Mouse (Mus musculus) kidney, embryonic 14.5 days (tissue): ENCODE measurements at regions not wholly inside any gene's neighbourhood (a gene's known extent, or its start where the extent isn't known, plus 50 kb on each side); places are given as distances from the start of the nearest gene placed in this dataset.

ENCODE experiments used
- ATAC-seq: fragments of 200-750 bp; cut with Nextera tagmentation; 2 replicates; pipeline ENCODE4 v1.8.0; 2017; ENCODE audit warnings: moderate number of reproducible peaks, mild to moderate bottlenecking, moderate TSS enrichment, moderate library complexity; ENCODE audit not compliant: low FRiP score, low TSS enrichment
- H3K27ac ChIP-seq: fragments of 300-500 bp; sonication (generic); 2 replicates; pipeline ENCODE4 v1.5.1; 2014; ENCODE audit warnings: low read depth, mild to moderate bottlenecking, low read length, moderate library complexity, mixed read lengths
- H3K27me3 ChIP-seq: fragments of 300-500 bp; sonication (generic); 2 replicates; pipeline ENCODE4 v1.6.1; 2014; ENCODE audit warnings: mild to moderate bottlenecking, low read length; ENCODE audit not compliant: control insufficient read depth, insufficient read depth
- H3K36me3 ChIP-seq: fragments of 300-500 bp; sonication (generic); 2 replicates; pipeline ENCODE4 v1.6.1; 2014; ENCODE audit warnings: low read length, mixed read lengths; ENCODE audit not compliant: control insufficient read depth, insufficient read depth
- H3K4me1 ChIP-seq: fragments of 300-500 bp; sonication (generic); 2 replicates; pipeline ENCODE4 v1.6.1; 2014; ENCODE audit warnings: low read length, mixed read lengths; ENCODE audit not compliant: control insufficient read depth, insufficient read depth
- H3K4me2 ChIP-seq: fragments of 300-500 bp; sonication (generic); replicated peaks from 2 replicates; pipeline ENCODE4 v1.6.1; 2014; ENCODE audit warnings: low read depth, mild to moderate bottlenecking, low read length
- H3K4me3 ChIP-seq: fragments of 300-500 bp; sonication (generic); 2 replicates; pipeline ENCODE4 v1.5.1; 2014; ENCODE audit warnings: mild to moderate bottlenecking, low read length
- H3K9ac ChIP-seq: fragments of 300-500 bp; sonication (generic); 2 replicates; pipeline ENCODE4 v1.6.1; 2014; ENCODE audit warnings: low read depth, mild to moderate bottlenecking, low read length, moderate library complexity
- H3K9me3 ChIP-seq: fragments of 300-500 bp; sonication (generic); 2 replicates; pipeline ENCODE4 v1.6.1; 2016; ENCODE audit warnings: low read length; ENCODE audit not compliant: control insufficient read depth
- WGBS: fragments of 180-500 bp; shearing (Covaris S2); extraction: QIAGEN DNeasy Blood & Tissue Kit; methylation state at CpG from one replicate; pipeline ENCODE4 v1.1.7; 2014; 5-methylcytosine and 5-hydroxymethylcytosine counted together

DNA sequence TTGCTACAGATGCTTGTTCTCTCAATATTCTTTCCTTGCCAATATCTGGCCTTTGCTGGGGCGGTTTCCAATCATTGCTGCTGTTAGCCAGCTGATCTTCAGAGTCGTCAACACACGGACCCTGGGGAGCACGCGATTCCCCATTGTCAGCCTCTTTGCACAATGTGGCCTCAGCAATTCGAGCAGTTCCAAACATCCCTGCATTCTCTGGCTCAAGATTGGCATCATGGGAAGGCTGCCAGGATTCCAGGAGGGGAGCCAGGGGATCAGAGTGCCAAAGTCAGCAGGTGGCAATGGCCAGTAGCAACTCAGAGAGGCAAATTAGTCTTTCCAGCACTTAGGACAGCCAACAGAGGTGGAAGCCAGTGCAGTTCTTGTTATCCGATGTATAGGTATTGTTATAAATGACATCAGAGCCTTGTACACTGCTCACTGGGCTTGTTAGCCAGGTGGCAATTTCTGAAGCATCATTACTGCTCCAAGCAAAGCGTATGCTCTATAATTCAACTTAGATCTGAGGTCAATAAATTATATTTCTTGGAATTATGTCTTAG, 240.8 kb upstream of the Gk2 start:
- Histone ChIP-seq H3K36me3 (no peaks in the 10 kb centered on the region), H3K9ac (no peak overlapping the region), H3K4me1 (no peaks in the 10 kb centered on the region), H3K9me3 (no peaks in the 10 kb centered on the region), H3K4me2 (no peak overlapping the region), H3K27ac (no peak overlapping the region), H3K4me3 (no peak overlapping the region), H3K27me3 (no peaks in the 10 kb centered on the region)
- ATAC-seq, result no peak
- WGBS, result 80% methylated on average over 8 of the region's 8 CpGs

DNA sequence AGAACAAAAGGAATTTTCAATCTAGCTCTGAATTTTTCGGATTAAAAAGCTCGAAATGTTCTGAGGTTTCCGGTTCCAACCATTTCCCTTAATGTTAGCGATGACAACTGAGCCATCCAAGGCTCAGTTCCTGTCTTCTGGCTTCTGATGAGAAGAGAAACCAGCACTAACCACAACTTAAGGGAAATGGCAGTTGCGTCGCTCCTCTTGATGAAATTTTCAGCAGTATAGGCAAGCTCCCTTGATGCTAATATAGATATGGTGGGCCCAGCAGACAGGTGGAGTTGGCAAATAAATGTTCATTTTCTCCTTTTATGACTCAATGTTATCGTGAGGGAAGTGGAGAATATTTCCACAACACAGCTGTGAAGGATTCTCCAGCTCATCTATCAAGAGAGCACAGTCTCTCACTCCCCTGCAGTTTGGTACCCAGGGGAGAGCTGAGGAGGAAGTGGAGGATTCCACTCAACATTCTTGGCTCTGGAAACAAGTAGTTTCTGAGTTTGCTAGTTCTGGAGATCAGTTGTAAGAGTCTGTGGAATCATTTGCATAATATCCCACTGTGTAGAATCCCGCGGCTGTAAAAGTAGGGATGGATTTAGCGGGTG, 236.6 kb upstream of the Gk2 start:
- H3K9ac ChIP-seq, result no peak overlapping the region
- H3K4me1 ChIP-seq, result no peaks in the 10 kb centered on the region
- no peak overlapping the region for H3K4me2 ChIP-seq
- H3K27ac ChIP-seq, result no peak overlapping the region
- 85% methylated on average over 10 of the region's 10 CpGs for WGBS
- no peak for ATAC-seq
- H3K9me3 ChIP-seq, result no peaks in the 10 kb centered on the region
- no peaks in the 10 kb centered on the region for H3K36me3 ChIP-seq
- H3K27me3 ChIP-seq, result no peaks in the 10 kb centered on the region
- no peak overlapping the region for H3K4me3 ChIP-seq

DNA sequence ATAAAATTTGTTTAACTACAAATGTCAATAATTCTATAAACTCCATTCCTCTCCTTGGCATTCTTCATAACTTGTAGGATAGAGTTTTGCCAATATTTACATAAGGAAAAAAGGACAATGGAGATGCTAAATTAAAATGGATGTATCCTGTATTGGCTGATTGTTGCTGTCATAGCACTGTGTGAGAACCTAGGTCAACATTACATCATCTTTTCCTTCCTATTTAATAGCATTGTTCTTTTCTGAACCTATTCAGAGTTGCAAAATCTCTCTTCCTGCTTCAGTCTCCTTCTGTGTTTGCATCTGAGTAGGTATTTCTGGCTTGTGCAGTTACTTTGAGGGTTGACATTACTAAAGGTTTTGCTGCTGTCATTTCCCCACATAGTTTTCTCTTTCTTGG, 228.6 kb upstream of the Gk2 start:
- H3K27ac ChIP-seq, result no peak overlapping the region
- H3K9ac ChIP-seq, result no peak overlapping the region
- no peak overlapping the region for H3K4me3 ChIP-seq
- no peaks in the 10 kb centered on the region for H3K9me3 ChIP-seq
- no peak overlapping the region for H3K4me2 ChIP-seq
- no peak for ATAC-seq
- no peaks in the 10 kb centered on the region for H3K4me1 ChIP-seq
- no peaks in the 10 kb centered on the region for H3K36me3 ChIP-seq
- no peaks in the 10 kb centered on the region for H3K27me3 ChIP-seq

- Histone ChIP-seq H3K4me3 (no peak overlapping the region), H3K9me3 (no peaks in the 10 kb centered on the region), H3K4me2 (no peak overlapping the region), H3K9ac (no peak overlapping the region), H3K27me3 (no peaks in the 10 kb centered on the region), H3K36me3 (no peaks in the 10 kb centered on the region), H3K27ac (no peak overlapping the region), H3K4me1 (no peaks in the 10 kb centered on the region)
- WGBS, result 79% methylated on average over 4 of the region's 4 CpGs
- no peak for ATAC-seq
Measured at GRCm38 (mm10) chr5:97684592-97685258, 227.9 kb upstream of the Gk2 start.

GRCm38 (mm10) chr5:97669726-97670125, 212.9 kb upstream of the Gk2 start:
- H3K27ac ChIP-seq, result no peak overlapping the region
- H3K9ac ChIP-seq, result no peak overlapping the region
- WGBS, result 84% methylated on average over 3 of the region's 3 CpGs
- H3K36me3 ChIP-seq, result no peaks in the 10 kb centered on the region
- H3K9me3 ChIP-seq, result no peaks in the 10 kb centered on the region
- no peak overlapping the region for H3K4me2 ChIP-seq
- H3K27me3 ChIP-seq, result no peaks in the 10 kb centered on the region
- H3K4me3 ChIP-seq, result no peak overlapping the region
- H3K4me1 ChIP-seq, result no peaks in the 10 kb centered on the region
- no peak for ATAC-seq

DNA sequence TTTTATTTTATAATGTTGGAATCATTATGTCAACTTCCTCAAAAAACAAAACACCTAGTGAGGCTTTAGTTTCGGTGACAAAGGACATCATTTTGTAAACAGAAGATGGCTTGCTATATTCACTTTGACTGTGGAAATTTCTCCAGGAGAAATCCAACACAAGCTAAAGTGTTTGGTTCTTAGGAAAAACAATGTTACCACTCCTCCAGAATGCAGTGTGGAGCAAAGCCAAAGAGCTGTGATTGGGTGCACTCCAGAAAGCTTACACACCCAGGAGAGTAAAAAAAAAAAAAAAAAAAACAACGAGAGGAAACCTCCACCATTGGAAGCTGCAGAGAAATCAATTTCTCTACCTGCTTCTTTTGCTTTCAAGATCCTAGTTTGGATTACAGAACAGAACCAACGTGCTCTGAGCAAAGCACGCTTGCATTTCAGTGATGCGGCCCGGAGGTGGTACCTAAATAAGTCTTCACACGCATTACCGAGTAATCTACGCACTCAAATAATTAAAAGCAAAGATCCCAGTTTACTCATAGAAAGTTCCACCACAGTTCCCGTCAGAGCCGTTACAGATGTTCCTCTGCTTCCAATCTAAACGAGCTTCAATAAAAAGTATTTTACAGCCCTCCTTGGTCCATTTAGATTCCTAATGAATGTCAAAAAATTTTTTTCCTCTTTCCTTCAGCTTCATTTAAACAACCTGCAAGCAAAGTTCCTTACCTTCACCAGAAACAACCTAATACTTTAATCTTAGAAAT, 199.5 kb upstream of the Gk2 start:
- ATAC-seq, result no peak
- Histone ChIP-seq H3K36me3 (no peaks in the 10 kb centered on the region), H3K4me3 (no peak overlapping the region), H3K27me3 (no peaks in the 10 kb centered on the region), H3K9me3 (no peaks in the 10 kb centered on the region), H3K4me1 (no peaks in the 10 kb centered on the region), H3K9ac (no peak overlapping the region), H3K4me2 (no peak overlapping the region), H3K27ac (no peak overlapping the region)
- 82% methylated on average over 12 of the region's 12 CpGs for WGBS

- 91% methylated on average over 6 of the region's 6 CpGs for WGBS
- no peak overlapping the region for H3K9ac ChIP-seq
- H3K4me1 ChIP-seq, result no peaks in the 10 kb centered on the region
- H3K4me3 ChIP-seq, result no peak overlapping the region
- ATAC-seq, result no peak
- H3K9me3 ChIP-seq, result no peaks in the 10 kb centered on the region
- H3K36me3 ChIP-seq, result no peaks in the 10 kb centered on the region
- H3K27me3 ChIP-seq, result no peaks in the 10 kb centered on the region
- H3K27ac ChIP-seq, result no peak overlapping the region
- no peak overlapping the region for H3K4me2 ChIP-seq
Measured at GRCm38 (mm10) chr5:97655266-97655665, 198.4 kb upstream of the Gk2 start.

DNA sequence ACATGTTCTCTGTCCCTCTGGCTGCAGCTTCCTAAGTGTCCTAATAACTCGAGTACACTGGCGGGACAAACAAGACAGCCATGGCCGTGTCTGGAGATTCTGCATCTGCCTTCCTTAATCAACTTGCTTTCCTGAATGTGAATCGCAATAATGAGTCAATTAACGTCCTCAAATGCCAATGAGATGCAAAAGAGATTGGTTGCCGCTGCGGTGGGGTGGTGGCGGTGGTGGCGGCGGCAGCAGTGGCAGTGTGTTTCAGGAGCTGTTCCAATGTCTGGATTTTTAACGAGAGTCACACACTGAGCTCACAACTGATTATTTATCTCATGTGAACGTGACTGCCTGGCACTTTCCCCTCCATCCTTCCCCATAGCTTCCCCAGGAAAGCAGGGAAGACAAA, 197.6 kb upstream of the Gk2 start:
- no peak overlapping the region for H3K27ac ChIP-seq
- no peak overlapping the region for H3K9ac ChIP-seq
- no peak overlapping the region for H3K4me2 ChIP-seq
- H3K4me1 ChIP-seq, result no peaks in the 10 kb centered on the region
- no peak for ATAC-seq
- no peak overlapping the region for H3K4me3 ChIP-seq
- H3K9me3 ChIP-seq, result no peaks in the 10 kb centered on the region
- H3K27me3 ChIP-seq, result no peaks in the 10 kb centered on the region
- H3K36me3 ChIP-seq, result no peaks in the 10 kb centered on the region
- 66% methylated on average over 12 of the region's 12 CpGs for WGBS

DNA sequence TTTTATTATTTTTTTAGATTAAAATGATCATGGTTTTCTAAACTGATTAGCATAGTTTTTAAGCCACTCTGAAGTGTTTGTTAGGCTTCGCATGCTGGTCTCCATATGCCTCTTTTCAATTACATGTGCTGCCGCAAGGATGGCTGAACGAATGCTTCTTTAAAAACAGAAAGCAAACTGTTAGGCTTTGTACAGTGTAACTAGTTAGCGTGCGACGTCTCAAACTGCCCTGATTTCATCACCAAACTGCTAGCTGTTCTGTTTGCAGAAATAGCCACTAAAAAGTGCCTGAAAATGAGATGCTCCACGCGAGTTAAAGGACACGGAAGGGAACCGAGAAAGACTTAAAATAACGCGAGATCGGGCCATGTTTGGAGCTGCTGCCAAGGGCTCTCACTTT, 185.4 kb upstream of the Gk2 start:
- Histone ChIP-seq H3K4me1 (no peaks in the 10 kb centered on the region), H3K27ac (no peak overlapping the region), H3K4me3 (no peak overlapping the region), H3K27me3 (no peaks in the 10 kb centered on the region), H3K36me3 (no peaks in the 10 kb centered on the region), H3K4me2 (no peak overlapping the region), H3K9me3 (no peaks in the 10 kb centered on the region), H3K9ac (no peak overlapping the region)
- WGBS, result 90% methylated on average over 13 of the region's 13 CpGs
- ATAC-seq, result no peak
